Mouse (Mus musculus): ENCODE measurements around the gene Dhdh. TPM values are rescaled to one million over a fixed set of nuclear protein-coding genes. Genes with fewer than 3 reads are reported as not detected.
"Not testable (repeated sequence)": the region's sequence is repeated elsewhere in the genome, so short reads cannot be mapped to it uniquely, and the experiment has no call there.

The Dhdh gene
- polyA plus RNA-seq, 1 experiment from 2014 or later, result 3.4 TPM

- not testable (repeated sequence) for H3K36me3 ChIP-seq; H3K4me3 ChIP-seq; H3K4me2 ChIP-seq; ATAC-seq (ENCODE audit: low read depth); H3K9ac ChIP-seq; H3K27ac ChIP-seq (replicated peaks); H3K9me3 ChIP-seq; H3K27me3 ChIP-seq
- peaks cover 13% of the 10 kb centered on the region; the same call in 1 of the 2 replicates for H3K4me1 ChIP-seq (replicated peaks)
- 93% methylated on average over 5 of the region's 5 CpGs for WGBS
These were observed 3.6 kb downstream of the Dhdh start for GRCm38 (mm10) chr7:45484985-45485384.

GRCm38 (mm10) chr7:45482166-45482565 is 6.4 kb downstream of the Dhdh start:
- Histone ChIP-seq H3K9me3 (no peaks in the 10 kb centered on the region), H3K27me3 (no peaks in the 10 kb centered on the region), H3K4me3 (no peak overlapping the region), H3K4me1 (replicated peaks) (no peaks in the 10 kb centered on the region), H3K36me3 (no peaks in the 10 kb centered on the region), H3K27ac (replicated peaks) (no peak overlapping the region), H3K4me2 (no peak overlapping the region), H3K9ac (no peak overlapping the region)
- ATAC-seq (ENCODE audit: low read depth), result no peak
- 84% methylated on average over 1 of the region's 1 CpGs for WGBS

- WGBS, result 49% methylated on average over 14 of the region's 15 CpGs
- ATAC-seq (ENCODE audit: low read depth), result peak; percentile 82
- no peaks in the 10 kb centered on the region for H3K27me3 ChIP-seq
- no peak within 1 kb of the TSS for H3K4me3 ChIP-seq
- H3K9ac ChIP-seq, result no peak within 1 kb of the TSS
- no peaks in the 10 kb centered on the region for H3K9me3 ChIP-seq
- no peaks in the 10 kb centered on the region for H3K4me1 ChIP-seq (replicated peaks)
- H3K36me3 ChIP-seq, result no peaks in the 10 kb centered on the region
- no peak within 1 kb of the TSS for H3K27ac ChIP-seq (replicated peaks)
- H3K4me2 ChIP-seq, result no peak within 1 kb of the TSS
These were observed 7.2 kb downstream of the Dhdh start, which contains the start of gene Tulp2 for GRCm38 (mm10) chr7:45481374-45481927. Tulp2 (plus strand) TSS chr7:45481877.

GRCm38 (mm10) chr7:45480310-45480709 is 8.3 kb downstream of the Dhdh start:
- not testable (repeated sequence) for H3K4me1 ChIP-seq (replicated peaks); H3K9me3 ChIP-seq; H3K4me3 ChIP-seq; H3K27ac ChIP-seq (replicated peaks); H3K27me3 ChIP-seq; H3K36me3 ChIP-seq; ATAC-seq (ENCODE audit: low read depth); H3K9ac ChIP-seq; H3K4me2 ChIP-seq
- 58% methylated on average over 4 of the region's 4 CpGs for WGBS

GRCm38 (mm10) chr7:45478774-45479173 is 9.8 kb downstream of the Dhdh start:
- H3K4me3 ChIP-seq, result no peak overlapping the region
- no peaks in the 10 kb centered on the region for H3K9me3 ChIP-seq
- H3K4me2 ChIP-seq, result no peak overlapping the region
- 96% methylated on average over 7 of the region's 7 CpGs for WGBS
- no peak for ATAC-seq (ENCODE audit: low read depth)
- H3K27me3 ChIP-seq, result no peaks in the 10 kb centered on the region
- H3K36me3 ChIP-seq, result no peaks in the 10 kb centered on the region
- no peak overlapping the region for H3K9ac ChIP-seq
- no peak overlapping the region for H3K27ac ChIP-seq (replicated peaks)
- no peaks in the 10 kb centered on the region for H3K4me1 ChIP-seq (replicated peaks)

- H3K9ac ChIP-seq, result no peak overlapping the region
- H3K4me1 ChIP-seq (replicated peaks), result no peaks in the 10 kb centered on the region
- no peak overlapping the region for H3K4me2 ChIP-seq
- WGBS, result 13% methylated on average over 3 of the region's 3 CpGs
- 0 out of 2 replicates have a peak, but pooled peaks have one; percentile 6 for ATAC-seq (ENCODE audit: low read depth)
- H3K27me3 ChIP-seq, result no peaks in the 10 kb centered on the region
- H3K27ac ChIP-seq (replicated peaks), result no peak overlapping the region
- H3K4me3 ChIP-seq, result no peak overlapping the region
- no peaks in the 10 kb centered on the region for H3K9me3 ChIP-seq
- no peaks in the 10 kb centered on the region for H3K36me3 ChIP-seq
These were observed 11.6 kb downstream of the Dhdh start for GRCm38 (mm10) chr7:45477003-45477402.

- no peaks in the 10 kb centered on the region for H3K27me3 ChIP-seq
- H3K4me1 ChIP-seq (replicated peaks), result no peaks in the 10 kb centered on the region
- WGBS, result 61% methylated on average over 1 of the region's 1 CpGs
- H3K4me3 ChIP-seq, result no peak overlapping the region
- no peaks in the 10 kb centered on the region for H3K9me3 ChIP-seq
- no peak for ATAC-seq (ENCODE audit: low read depth)
- H3K27ac ChIP-seq (replicated peaks), result no peak overlapping the region
- no peak overlapping the region for H3K9ac ChIP-seq
- no peak overlapping the region for H3K4me2 ChIP-seq
- H3K36me3 ChIP-seq, result no peaks in the 10 kb centered on the region
These were observed 12.2 kb downstream of the Dhdh start for GRCm38 (mm10) chr7:45476453-45476852.

- H3K4me3 ChIP-seq, result peak overlapping the region; percentile 17
- no peaks in the 10 kb centered on the region for H3K36me3 ChIP-seq
- no peak overlapping the region for H3K27ac ChIP-seq (replicated peaks)
- H3K9me3 ChIP-seq, result no peaks in the 10 kb centered on the region
- 77% methylated on average over 16 of the region's 16 CpGs for WGBS
- H3K27me3 ChIP-seq, result no peaks in the 10 kb centered on the region
- peak overlapping the region; percentile 40 for H3K4me2 ChIP-seq
- 0 out of 2 replicates have a peak, but pooled peaks have one; percentile 38 for ATAC-seq (ENCODE audit: low read depth)
- no peaks in the 10 kb centered on the region for H3K4me1 ChIP-seq (replicated peaks)
- H3K9ac ChIP-seq, result peak overlapping the region; percentile 38; the same call in 1 of the 2 replicates
These were observed 13.2 kb downstream of the Dhdh start for GRCm38 (mm10) chr7:45475291-45475969.

GRCm38 (mm10) chr7:45470869-45471268 is 17.7 kb downstream of the Dhdh start:
- Histone ChIP-seq H3K9me3 (no peaks in the 10 kb centered on the region), H3K36me3 (no peaks in the 10 kb centered on the region), H3K4me3 (no peak overlapping the region), H3K9ac (no peak overlapping the region), H3K27me3 (no peaks in the 10 kb centered on the region), H3K4me1 (replicated peaks) (peaks cover 11% of the 10 kb centered on the region), H3K27ac (replicated peaks) (no peak overlapping the region), H3K4me2 (no peak overlapping the region)
- 6% methylated on average over 3 of the region's 3 CpGs for WGBS
- no peak for ATAC-seq (ENCODE audit: low read depth)

GRCm38 (mm10) chr7:45467090-45467670 is 21.4 kb downstream of the Dhdh start:
- H3K27ac ChIP-seq (replicated peaks), result no peak overlapping the region
- H3K27me3 ChIP-seq, result no peaks in the 10 kb centered on the region
- H3K36me3 ChIP-seq, result peaks cover 35% of the 10 kb centered on the region
- H3K9me3 ChIP-seq, result no peaks in the 10 kb centered on the region
- peak overlapping the region; percentile 65 for H3K9ac ChIP-seq
- peak overlapping the region; percentile 94 for H3K4me3 ChIP-seq
- WGBS, result 39% methylated on average over 7 of the region's 7 CpGs
- peaks cover 31% of the 10 kb centered on the region for H3K4me1 ChIP-seq (replicated peaks)
- ATAC-seq (ENCODE audit: low read depth), result peak; percentile 32; the same call in 1 of the 2 replicates
- peak overlapping the region; percentile 87 for H3K4me2 ChIP-seq

GRCm38 (mm10) chr7:45466283-45467089 is 22.1 kb downstream of the Dhdh start, which contains the start of gene Bax:
Bax (minus strand) TSS chr7:45466898.
- H3K27ac ChIP-seq (replicated peaks), result peak within 1 kb of the TSS; percentile 82
- peak within 1 kb of the TSS; percentile 94 for H3K4me3 ChIP-seq
- WGBS, result under 1% methylated on average over 55 of the region's 58 CpGs
- H3K4me2 ChIP-seq, result peak within 1 kb of the TSS; percentile 87
- peaks cover 40% of the 10 kb centered on the region for H3K36me3 ChIP-seq
- H3K9me3 ChIP-seq, result no peaks in the 10 kb centered on the region
- peaks cover 38% of the 10 kb centered on the region for H3K4me1 ChIP-seq (replicated peaks)
- peak within 1 kb of the TSS; percentile 93 for H3K9ac ChIP-seq
- peak; percentile 75 for ATAC-seq (ENCODE audit: low read depth)
- no peaks in the 10 kb centered on the region for H3K27me3 ChIP-seq

- Histone ChIP-seq H3K36me3 (peaks cover 40% of the 10 kb centered on the region), H3K9ac (peak overlapping the region; percentile 93), H3K4me3 (peak overlapping the region; percentile 94), H3K4me1 (replicated peaks) (peaks cover 46% of the 10 kb centered on the region), H3K9me3 (no peaks in the 10 kb centered on the region), H3K4me2 (peak overlapping the region; percentile 87), H3K27me3 (no peaks in the 10 kb centered on the region), H3K27ac (replicated peaks) (no peak overlapping the region)
- ATAC-seq (ENCODE audit: low read depth), result no peak
- 81% methylated on average over 9 of the region's 9 CpGs for WGBS
These were observed 23.1 kb downstream of the Dhdh start for GRCm38 (mm10) chr7:45465549-45465948.
